Mouse (Mus musculus): Measurements from ENCODE around the gene Tspan18. TPM values are rescaled to one million over a fixed set of nuclear protein-coding genes. Genes with fewer than 3 reads are reported as not detected.

The Tspan18 gene
- total RNA-seq, 1 experiment from 2014 or later: not detected

GRCm38 (mm10) chr2:93351352-93351751 is 17.0 kb upstream of the Tspan18 start:
- 0 out of 4 replicates have a peak, but pooled peaks of 1 of the 2 experiments have one; percentile 12 for ATAC-seq (replicated peaks in 1 of 2; ENCODE audit: insufficient read depth in 1 of 2, low FRiP score in 2 of 2, low TSS enrichment in 1 of 2, low read depth in 1 of 2, poor library complexity in 2 of 2, severe bottlenecking in 2 of 2)

- no peak for ATAC-seq (replicated peaks in 1 of 2; ENCODE audit: insufficient read depth in 1 of 2, low FRiP score in 2 of 2, low TSS enrichment in 1 of 2, low read depth in 1 of 2, poor library complexity in 2 of 2, severe bottlenecking in 2 of 2)
Observed at GRCm38 (mm10) chr2:93347018-93347417, 12.7 kb upstream of the Tspan18 start.

- ATAC-seq (replicated peaks in 1 of 2; ENCODE audit: insufficient read depth in 1 of 2, low FRiP score in 2 of 2, low TSS enrichment in 1 of 2, low read depth in 1 of 2, poor library complexity in 2 of 2, severe bottlenecking in 2 of 2): no peak
Observed at GRCm38 (mm10) chr2:93346609-93347008, 12.3 kb upstream of the Tspan18 start.

- ATAC-seq (replicated peaks in 1 of 2; ENCODE audit: insufficient read depth in 1 of 2, low FRiP score in 2 of 2, low TSS enrichment in 1 of 2, low read depth in 1 of 2, poor library complexity in 2 of 2, severe bottlenecking in 2 of 2): peak; percentile 39 to 43; a peak in 3 of 4 replicates
Observed at GRCm38 (mm10) chr2:93345663-93346268, 11.5 kb upstream of the Tspan18 start.

GRCm38 (mm10) chr2:93339373-93340106 is 5.2 kb upstream of the Tspan18 start:
- ATAC-seq (replicated peaks in 1 of 2; ENCODE audit: insufficient read depth in 1 of 2, low FRiP score in 2 of 2, low TSS enrichment in 1 of 2, low read depth in 1 of 2, poor library complexity in 2 of 2, severe bottlenecking in 2 of 2): no peak

- no peak for ATAC-seq (replicated peaks in 1 of 2; ENCODE audit: insufficient read depth in 1 of 2, low FRiP score in 2 of 2, low TSS enrichment in 1 of 2, low read depth in 1 of 2, poor library complexity in 2 of 2, severe bottlenecking in 2 of 2)
Observed at GRCm38 (mm10) chr2:93335996-93336395, 1.7 kb upstream of the Tspan18 start.

- ATAC-seq (replicated peaks in 1 of 2; ENCODE audit: insufficient read depth in 1 of 2, low FRiP score in 2 of 2, low TSS enrichment in 1 of 2, low read depth in 1 of 2, poor library complexity in 2 of 2, severe bottlenecking in 2 of 2): peak; percentile 59 to 62; a peak in 3 of 4 replicates
Observed at GRCm38 (mm10) chr2:93333241-93333816, 976 bp downstream of the Tspan18 start.

GRCm38 (mm10) chr2:93332277-93332676 is 2.0 kb downstream of the Tspan18 start:
- no peak for ATAC-seq (replicated peaks in 1 of 2; ENCODE audit: insufficient read depth in 1 of 2, low FRiP score in 2 of 2, low TSS enrichment in 1 of 2, low read depth in 1 of 2, poor library complexity in 2 of 2, severe bottlenecking in 2 of 2)

GRCm38 (mm10) chr2:93331121-93331520 is 3.2 kb downstream of the Tspan18 start:
- no peak for ATAC-seq (replicated peaks in 1 of 2; ENCODE audit: insufficient read depth in 1 of 2, low FRiP score in 2 of 2, low TSS enrichment in 1 of 2, low read depth in 1 of 2, poor library complexity in 2 of 2, severe bottlenecking in 2 of 2)

GRCm38 (mm10) chr2:93329120-93329519 is 5.2 kb downstream of the Tspan18 start:
- no peak for ATAC-seq (replicated peaks in 1 of 2; ENCODE audit: insufficient read depth in 1 of 2, low FRiP score in 2 of 2, low TSS enrichment in 1 of 2, low read depth in 1 of 2, poor library complexity in 2 of 2, severe bottlenecking in 2 of 2)

- ATAC-seq (replicated peaks in 1 of 2; ENCODE audit: insufficient read depth in 1 of 2, low FRiP score in 2 of 2, low TSS enrichment in 1 of 2, low read depth in 1 of 2, poor library complexity in 2 of 2, severe bottlenecking in 2 of 2): no peak
Observed at GRCm38 (mm10) chr2:93327915-93328555, 6.3 kb downstream of the Tspan18 start.

- no peak for ATAC-seq (replicated peaks in 1 of 2; ENCODE audit: insufficient read depth in 1 of 2, low FRiP score in 2 of 2, low TSS enrichment in 1 of 2, low read depth in 1 of 2, poor library complexity in 2 of 2, severe bottlenecking in 2 of 2)
Observed at GRCm38 (mm10) chr2:93324681-93325080, 9.6 kb downstream of the Tspan18 start.

- ATAC-seq (replicated peaks in 1 of 2; ENCODE audit: insufficient read depth in 1 of 2, low FRiP score in 2 of 2, low TSS enrichment in 1 of 2, low read depth in 1 of 2, poor library complexity in 2 of 2, severe bottlenecking in 2 of 2): no peak
Observed at GRCm38 (mm10) chr2:93321946-93322345, 12.4 kb downstream of the Tspan18 start.

- no peak for ATAC-seq (replicated peaks in 1 of 2; ENCODE audit: insufficient read depth in 1 of 2, low FRiP score in 2 of 2, low TSS enrichment in 1 of 2, low read depth in 1 of 2, poor library complexity in 2 of 2, severe bottlenecking in 2 of 2)
Observed at GRCm38 (mm10) chr2:93320267-93320666, 14.0 kb downstream of the Tspan18 start.

GRCm38 (mm10) chr2:93319598-93319997 is 14.7 kb downstream of the Tspan18 start:
- ATAC-seq (replicated peaks in 1 of 2; ENCODE audit: insufficient read depth in 1 of 2, low FRiP score in 2 of 2, low TSS enrichment in 1 of 2, low read depth in 1 of 2, poor library complexity in 2 of 2, severe bottlenecking in 2 of 2): no peak

GRCm38 (mm10) chr2:93318781-93319349 is 15.4 kb downstream of the Tspan18 start:
- no peak for ATAC-seq (replicated peaks in 1 of 2; ENCODE audit: insufficient read depth in 1 of 2, low FRiP score in 2 of 2, low TSS enrichment in 1 of 2, low read depth in 1 of 2, poor library complexity in 2 of 2, severe bottlenecking in 2 of 2)

GRCm38 (mm10) chr2:93313768-93314632 is 20.3 kb downstream of the Tspan18 start:
- no peak for ATAC-seq (replicated peaks in 1 of 2; ENCODE audit: insufficient read depth in 1 of 2, low FRiP score in 2 of 2, low TSS enrichment in 1 of 2, low read depth in 1 of 2, poor library complexity in 2 of 2, severe bottlenecking in 2 of 2)

Data from hematopoietic stem cell, adult 5-6 weeks (primary cell).